Mouse (Mus musculus): ENCODE data around the gene Nectin4.

DNA sequence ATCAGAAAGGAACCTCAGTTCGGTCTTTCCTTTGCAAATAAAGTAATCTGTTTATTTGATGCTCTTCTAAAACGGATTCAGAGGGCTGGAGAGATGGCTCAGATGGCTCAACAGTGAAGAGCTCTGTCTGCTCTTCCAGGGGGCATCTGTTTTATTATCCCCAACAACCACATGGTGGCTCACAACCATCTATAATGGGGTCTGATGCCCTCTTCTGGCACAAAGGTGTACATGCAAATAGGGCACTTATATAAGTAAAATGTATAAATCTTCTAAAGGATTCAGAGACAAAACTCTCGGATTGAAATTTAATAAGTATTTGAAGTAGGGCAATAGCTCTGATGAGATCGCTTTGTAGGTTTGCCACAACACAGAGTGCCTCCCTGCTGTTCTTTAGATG, 11.5 kb upstream of the Nectin4 start:
- TF ChIP-seq MAX (IDR thresholded peaks at IDR 0.05; ENCODE audit: low read depth) (no peak), TCF12 (IDR thresholded peaks at IDR 0.05; ENCODE audit: insufficient read depth, poor library complexity, severe bottlenecking) (no peak), POLR2A (IDR thresholded peaks at IDR 0.05; ENCODE audit: insufficient read length, low read depth) (no peak)
